Mouse (Mus musculus): ENCODE data around the gene Fkrp. TPM values are rescaled to one million over a fixed set of nuclear protein-coding genes. Genes with fewer than 3 reads are reported as not detected.
A peak's percentile ranks its signal among the peaks of the same experiment; 100 is the strongest.

The Fkrp gene
- polyA plus RNA-seq, 1 experiment from 2014 or later, result 28.3 TPM

DNA sequence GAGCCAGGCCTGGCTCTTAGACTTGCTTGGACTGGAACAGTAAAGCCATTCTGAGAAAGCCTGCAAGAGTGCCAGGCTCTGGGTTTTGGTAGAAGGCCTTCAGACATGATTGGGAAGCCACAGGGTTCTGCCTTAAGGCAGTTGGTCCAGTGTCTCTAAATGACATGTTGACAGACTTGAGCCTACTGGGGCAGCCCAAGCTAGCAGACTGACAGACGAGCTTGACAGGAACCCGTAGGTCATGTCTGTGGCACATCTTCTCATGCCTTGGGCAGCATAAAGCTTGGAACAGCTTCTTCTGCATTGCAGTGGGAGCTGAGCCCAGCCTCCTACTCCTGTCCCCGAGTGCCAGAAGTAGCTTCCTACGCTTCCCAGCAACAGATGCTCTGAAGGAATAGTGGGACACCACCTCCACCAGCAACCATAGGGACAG is 5.2 kb upstream of the Fkrp start:
- DNase-seq (ENCODE audit: low spot score) (no peak), ATAC-seq (replicated peaks; ENCODE audit: low FRiP score, low TSS enrichment, low read depth) (no peak)
- H3K9me3 ChIP-seq (ENCODE audit: control insufficient read depth, low read length), result no peaks in the 10 kb centered on the region
- H3K9ac ChIP-seq (ENCODE audit: low read length), result no peak overlapping the region
- H3K4me3 ChIP-seq (ENCODE audit: low read depth, low read length), result no peak overlapping the region
- no peak overlapping the region for H3K27ac ChIP-seq (ENCODE audit: low read depth)
- H3K4me1 ChIP-seq (replicated peaks; ENCODE audit: control insufficient read depth, insufficient read depth, low read length), result peaks cover 29% of the 10 kb centered on the region
- no peaks in the 10 kb centered on the region for H3K27me3 ChIP-seq (replicated peaks; ENCODE audit: control insufficient read depth, insufficient read depth, low read length)
- WGBS, result 77% methylated on average over 4 of the region's 4 CpGs
- peaks cover 48% of the 10 kb centered on the region for H3K36me3 ChIP-seq (ENCODE audit: control insufficient read depth, insufficient read depth, low read length)
- no peak overlapping the region for H3K4me2 ChIP-seq (ENCODE audit: low read length)

GRCm38 (mm10) chr7:16821091-16821490 is 4.6 kb upstream of the Fkrp start:
- H3K4me3 ChIP-seq (ENCODE audit: low read depth, low read length), result no peak overlapping the region
- no peak overlapping the region for H3K4me2 ChIP-seq (ENCODE audit: low read length)
- H3K36me3 ChIP-seq (ENCODE audit: control insufficient read depth, insufficient read depth, low read length), result peaks cover 42% of the 10 kb centered on the region
- H3K9me3 ChIP-seq (ENCODE audit: control insufficient read depth, low read length), result no peaks in the 10 kb centered on the region
- no peak for ATAC-seq (replicated peaks; ENCODE audit: low FRiP score, low TSS enrichment, low read depth)
- H3K27me3 ChIP-seq (replicated peaks; ENCODE audit: control insufficient read depth, insufficient read depth, low read length), result no peaks in the 10 kb centered on the region
- 37% methylated on average over 3 of the region's 3 CpGs for WGBS
- no peak overlapping the region for H3K9ac ChIP-seq (ENCODE audit: low read length)
- H3K27ac ChIP-seq (ENCODE audit: low read depth), result peak overlapping the region; percentile 17; the same call in 1 of the 2 replicates
- DNase-seq (ENCODE audit: low spot score), result no peak
- peaks cover 29% of the 10 kb centered on the region for H3K4me1 ChIP-seq (replicated peaks; ENCODE audit: control insufficient read depth, insufficient read depth, low read length)

DNA sequence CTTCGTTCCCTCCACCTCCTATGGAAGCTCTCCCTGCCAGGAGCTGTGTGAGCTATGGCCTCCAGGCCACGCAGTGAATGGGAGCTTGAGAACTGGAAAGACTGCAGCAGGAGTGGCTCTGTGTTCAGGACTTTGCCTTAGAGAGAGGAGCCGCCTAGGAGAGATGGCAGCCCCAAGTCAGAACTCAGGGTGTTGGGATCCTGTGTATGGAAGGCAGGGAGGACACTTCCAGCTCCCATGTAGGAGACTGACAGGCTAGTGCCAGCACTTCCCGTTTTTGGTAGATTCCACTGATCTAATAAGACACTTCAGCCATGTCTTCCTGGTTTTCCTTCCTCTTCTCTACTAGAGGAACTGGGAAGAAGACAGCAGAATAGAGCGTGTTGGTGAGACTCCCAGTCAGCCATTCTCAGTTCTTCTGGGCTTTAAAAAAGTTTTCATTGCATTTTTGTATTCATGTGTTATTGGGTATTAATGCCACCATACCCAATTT is 3.8 kb upstream of the Fkrp start:
- H3K27me3 ChIP-seq (replicated peaks; ENCODE audit: control insufficient read depth, insufficient read depth, low read length), result no peaks in the 10 kb centered on the region
- DNase-seq (ENCODE audit: low spot score) (no peak), ATAC-seq (replicated peaks; ENCODE audit: low FRiP score, low TSS enrichment, low read depth) (no peak)
- peaks cover 34% of the 10 kb centered on the region for H3K36me3 ChIP-seq (ENCODE audit: control insufficient read depth, insufficient read depth, low read length)
- H3K4me1 ChIP-seq (replicated peaks; ENCODE audit: control insufficient read depth, insufficient read depth, low read length), result peaks cover 34% of the 10 kb centered on the region
- H3K9me3 ChIP-seq (ENCODE audit: control insufficient read depth, low read length), result no peaks in the 10 kb centered on the region
- no peak overlapping the region for H3K27ac ChIP-seq (ENCODE audit: low read depth)
- WGBS, result 69% methylated on average over 5 of the region's 5 CpGs
- H3K4me3 ChIP-seq (ENCODE audit: low read depth, low read length), result no peak overlapping the region
- no peak overlapping the region for H3K9ac ChIP-seq (ENCODE audit: low read length)
- no peak overlapping the region for H3K4me2 ChIP-seq (ENCODE audit: low read length)

DNA sequence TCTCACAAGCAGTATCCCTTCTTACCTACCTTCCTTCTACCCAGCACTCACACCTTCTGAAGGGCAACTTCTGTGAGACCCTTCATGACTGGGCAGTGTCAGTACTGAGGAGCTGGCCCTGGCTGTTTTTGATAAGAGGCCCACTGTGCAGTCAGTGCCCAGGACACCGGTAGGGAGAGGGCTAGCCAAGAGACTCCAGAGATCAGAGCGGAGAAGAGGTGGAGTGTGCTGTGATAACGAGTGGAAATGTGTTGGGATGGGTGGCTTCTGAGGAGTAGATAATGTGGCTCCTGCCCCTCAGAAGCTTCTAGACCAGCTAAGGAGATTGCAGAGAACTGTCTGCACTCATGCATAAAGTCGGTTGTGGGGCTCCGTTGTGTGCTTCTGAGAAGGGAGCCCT is 3.3 kb upstream of the Fkrp start:
- Histone ChIP-seq H3K27me3 (replicated peaks; ENCODE audit: control insufficient read depth, insufficient read depth, low read length) (no peaks in the 10 kb centered on the region), H3K36me3 (ENCODE audit: control insufficient read depth, insufficient read depth, low read length) (peaks cover 29% of the 10 kb centered on the region), H3K4me2 (ENCODE audit: low read length) (no peak overlapping the region), H3K4me3 (ENCODE audit: low read depth, low read length) (no peak overlapping the region), H3K9me3 (ENCODE audit: control insufficient read depth, low read length) (no peaks in the 10 kb centered on the region), H3K9ac (ENCODE audit: low read length) (no peak overlapping the region), H3K27ac (ENCODE audit: low read depth) (no peak overlapping the region), H3K4me1 (replicated peaks; ENCODE audit: control insufficient read depth, insufficient read depth, low read length) (peaks cover 34% of the 10 kb centered on the region)
- no peak for ATAC-seq (replicated peaks; ENCODE audit: low FRiP score, low TSS enrichment, low read depth)
- no peak for DNase-seq (ENCODE audit: low spot score)
- WGBS, result 85% methylated on average over 5 of the region's 5 CpGs

DNA sequence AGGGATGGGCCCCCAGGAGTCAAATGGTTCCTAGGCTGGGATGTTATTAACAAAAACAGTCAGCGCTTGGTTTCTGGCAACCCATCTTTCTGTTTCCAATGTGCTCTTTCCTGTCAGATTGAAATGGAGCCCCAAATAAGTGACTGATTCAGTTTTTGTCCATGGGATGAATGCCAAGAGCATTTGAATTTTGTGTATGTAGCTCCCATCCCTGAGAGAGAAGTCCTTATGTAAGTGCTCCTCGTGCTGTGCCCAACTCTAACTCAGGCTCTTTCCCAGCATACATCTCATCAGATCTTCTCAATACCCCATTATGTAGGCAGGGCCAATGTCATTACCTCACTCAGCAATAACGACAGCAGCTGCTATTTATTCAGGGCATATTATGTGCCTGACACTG is 1.2 kb upstream of the Fkrp start:
- Histone ChIP-seq H3K4me1 (replicated peaks; ENCODE audit: control insufficient read depth, insufficient read depth, low read length) (peaks cover 34% of the 10 kb centered on the region), H3K4me3 (ENCODE audit: low read depth, low read length) (peak overlapping the region; percentile 92), H3K27me3 (replicated peaks; ENCODE audit: control insufficient read depth, insufficient read depth, low read length) (no peaks in the 10 kb centered on the region), H3K36me3 (ENCODE audit: control insufficient read depth, insufficient read depth, low read length) (peaks cover 28% of the 10 kb centered on the region), H3K4me2 (ENCODE audit: low read length) (peak overlapping the region; percentile 68), H3K9ac (ENCODE audit: low read length) (peak overlapping the region; percentile 100; the same call in 1 of the 2 replicates), H3K9me3 (ENCODE audit: control insufficient read depth, low read length) (no peaks in the 10 kb centered on the region), H3K27ac (ENCODE audit: low read depth) (no peak overlapping the region)
- ATAC-seq (replicated peaks; ENCODE audit: low FRiP score, low TSS enrichment, low read depth) (no peak), DNase-seq (ENCODE audit: low spot score) (no peak)
- 62% methylated on average over 3 of the region's 3 CpGs for WGBS

DNA sequence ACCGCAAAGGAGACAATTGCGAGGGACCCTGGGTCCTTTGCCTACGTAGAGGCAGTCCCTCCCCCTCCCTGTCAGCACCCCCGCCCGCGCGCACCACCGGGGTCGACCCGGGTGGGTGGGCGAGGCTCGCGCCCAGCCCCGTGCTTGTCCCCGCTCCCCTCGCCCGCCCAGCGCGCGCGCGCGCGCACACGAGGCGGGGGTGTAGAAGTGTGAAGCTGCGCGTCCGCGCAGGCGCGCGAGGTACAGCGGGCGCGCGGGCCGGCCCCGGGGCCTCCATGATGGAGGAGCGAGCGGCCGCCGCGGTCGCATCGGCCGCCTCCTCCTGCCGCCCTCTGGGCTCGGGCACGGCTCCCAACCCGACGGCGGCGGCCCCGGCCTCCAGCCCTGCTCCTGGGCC is 456 bp downstream of the Fkrp start:
- peak overlapping the region; percentile 97 for H3K27ac ChIP-seq (ENCODE audit: low read depth)
- under 1% methylated on average over 48 of the region's 55 CpGs for WGBS
- peaks cover 31% of the 10 kb centered on the region for H3K4me1 ChIP-seq (replicated peaks; ENCODE audit: control insufficient read depth, insufficient read depth, low read length)
- H3K36me3 ChIP-seq (ENCODE audit: control insufficient read depth, insufficient read depth, low read length), result peaks cover 24% of the 10 kb centered on the region
- H3K4me3 ChIP-seq (ENCODE audit: low read depth, low read length), result peak overlapping the region; percentile 92
- peak overlapping the region; percentile 100 for H3K9ac ChIP-seq (ENCODE audit: low read length)
- peak overlapping the region; percentile 68 for H3K4me2 ChIP-seq (ENCODE audit: low read length)
- peak; percentile 84 for DNase-seq (ENCODE audit: low spot score)
- ATAC-seq (replicated peaks; ENCODE audit: low FRiP score, low TSS enrichment, low read depth), result peak; percentile 75
- H3K27me3 ChIP-seq (replicated peaks; ENCODE audit: control insufficient read depth, insufficient read depth, low read length), result no peaks in the 10 kb centered on the region; the same call in 1 of the 2 replicates
- H3K9me3 ChIP-seq (ENCODE audit: control insufficient read depth, low read length), result no peaks in the 10 kb centered on the region

DNA sequence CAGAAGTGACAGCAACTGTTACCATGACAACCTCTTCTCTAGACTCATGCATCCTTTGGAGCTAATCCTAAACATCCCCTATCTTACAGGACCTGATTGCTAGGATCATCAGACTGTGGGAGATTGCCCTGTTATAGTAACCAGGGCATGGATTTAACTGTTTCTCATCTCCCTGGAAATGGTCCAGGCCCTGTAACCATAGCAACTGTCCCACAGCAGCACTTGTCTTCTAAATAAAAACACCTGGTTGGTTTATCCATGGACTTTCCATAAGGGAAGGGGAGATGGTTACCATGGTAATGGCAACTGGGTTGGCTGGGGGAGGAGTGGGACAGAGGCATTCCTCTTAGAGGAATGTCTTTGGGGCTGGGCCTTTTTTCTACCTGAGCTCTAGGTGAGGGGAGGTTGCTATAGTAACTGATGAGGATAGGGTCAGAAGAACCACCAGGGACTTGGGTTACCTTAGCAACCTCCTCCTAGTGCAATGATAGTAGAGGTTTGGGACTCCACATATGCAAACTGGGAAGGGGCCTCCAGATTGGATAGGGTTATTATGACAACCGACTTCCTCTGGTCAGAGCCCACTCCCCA is 1.1 kb downstream of the Fkrp start, which contains the start of gene Strn4:
Strn4 (plus strand) TSS at position 539 of the 591 bp plus-strand sequence.
- H3K9ac ChIP-seq (ENCODE audit: low read length), result peak within 1 kb of the TSS; percentile 100
- WGBS, result 0% methylated on average over 1 of the region's 1 CpGs
- peak; percentile 11; the same call in 1 of the 2 replicates for ATAC-seq (replicated peaks; ENCODE audit: low FRiP score, low TSS enrichment, low read depth)
- H3K36me3 ChIP-seq (ENCODE audit: control insufficient read depth, insufficient read depth, low read length), result peaks cover 24% of the 10 kb centered on the region
- DNase-seq (ENCODE audit: low spot score), result peak; percentile 67
- H3K4me3 ChIP-seq (ENCODE audit: low read depth, low read length), result peak within 1 kb of the TSS; percentile 92
- peak within 1 kb of the TSS; percentile 68 for H3K4me2 ChIP-seq (ENCODE audit: low read length)
- H3K27me3 ChIP-seq (replicated peaks; ENCODE audit: control insufficient read depth, insufficient read depth, low read length), result no peaks in the 10 kb centered on the region; the same call in none of the 2 replicates
- no peaks in the 10 kb centered on the region for H3K9me3 ChIP-seq (ENCODE audit: control insufficient read depth, low read length)
- peaks cover 29% of the 10 kb centered on the region for H3K4me1 ChIP-seq (replicated peaks; ENCODE audit: control insufficient read depth, insufficient read depth, low read length)
- peak within 1 kb of the TSS; percentile 97 for H3K27ac ChIP-seq (ENCODE audit: low read depth)

DNA sequence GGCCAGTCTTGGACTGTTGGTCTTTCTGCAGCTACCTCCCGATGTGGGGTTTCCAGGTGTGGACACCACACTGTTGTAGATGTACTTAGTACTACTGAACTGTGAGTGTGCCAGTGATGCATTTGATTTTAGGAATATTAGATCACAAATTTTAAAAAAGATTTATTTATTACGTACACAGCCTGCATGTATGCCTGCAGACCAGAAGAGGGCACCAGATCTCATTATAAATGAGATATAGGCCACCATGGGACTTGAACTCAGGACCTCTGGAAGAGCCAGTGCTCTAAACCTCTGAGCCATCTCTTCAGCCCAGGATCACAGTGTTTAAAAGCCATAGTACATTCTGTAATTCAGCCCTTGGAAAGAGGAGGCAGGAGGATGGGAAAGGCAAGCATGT is 4.0 kb downstream of the Fkrp start:
- 82% methylated on average over 2 of the region's 2 CpGs for WGBS
- Histone ChIP-seq H3K36me3 (ENCODE audit: control insufficient read depth, insufficient read depth, low read length) (peaks cover 29% of the 10 kb centered on the region), H3K4me2 (ENCODE audit: low read length) (no peak overlapping the region), H3K4me1 (replicated peaks; ENCODE audit: control insufficient read depth, insufficient read depth, low read length) (peaks cover 10% of the 10 kb centered on the region), H3K9ac (ENCODE audit: low read length) (no peak overlapping the region), H3K27ac (ENCODE audit: low read depth) (no peak overlapping the region), H3K9me3 (ENCODE audit: control insufficient read depth, low read length) (no peaks in the 10 kb centered on the region), H3K27me3 (replicated peaks; ENCODE audit: control insufficient read depth, insufficient read depth, low read length) (no peaks in the 10 kb centered on the region; the same call in none of the 2 replicates), H3K4me3 (ENCODE audit: low read depth, low read length) (no peak overlapping the region)
- ATAC-seq (replicated peaks; ENCODE audit: low FRiP score, low TSS enrichment, low read depth) (no peak), DNase-seq (ENCODE audit: low spot score) (no peak)

- peaks cover 32% of the 10 kb centered on the region for H3K36me3 ChIP-seq (ENCODE audit: control insufficient read depth, insufficient read depth, low read length)
- H3K4me3 ChIP-seq (ENCODE audit: low read depth, low read length), result peak overlapping the region; percentile 34
- DNase-seq (ENCODE audit: low spot score) (no peak), ATAC-seq (replicated peaks; ENCODE audit: low FRiP score, low TSS enrichment, low read depth) (no peak)
- WGBS, result 31% methylated on average over 17 of the region's 17 CpGs
- H3K27ac ChIP-seq (ENCODE audit: low read depth), result no peak overlapping the region
- H3K4me1 ChIP-seq (replicated peaks; ENCODE audit: control insufficient read depth, insufficient read depth, low read length), result peaks cover 7% of the 10 kb centered on the region
- no peaks in the 10 kb centered on the region; the same call in none of the 2 replicates for H3K27me3 ChIP-seq (replicated peaks; ENCODE audit: control insufficient read depth, insufficient read depth, low read length)
- peak overlapping the region; percentile 56 for H3K4me2 ChIP-seq (ENCODE audit: low read length)
- H3K9ac ChIP-seq (ENCODE audit: low read length), result peak overlapping the region; percentile 29
- no peaks in the 10 kb centered on the region for H3K9me3 ChIP-seq (ENCODE audit: control insufficient read depth, low read length)
Measured at GRCm38 (mm10) chr7:16811649-16812070, 4.9 kb downstream of the Fkrp start.

Data from intestine, embryonic 14.5 days (tissue).